Mouse (Mus musculus) forebrain, embryonic 10.5 days (tissue): Measurements from ENCODE around the gene Gm13693. TPM values are rescaled to one million over a fixed set of nuclear protein-coding genes. Genes with fewer than 3 reads are reported as not detected.

Experiments used
- DNase-seq: peaks from one replicate; pipeline ENCODE4 v3.0.0-alpha.2; 2017; ENCODE audit warnings: low spot score; ENCODE audit errors: extremely low spot score
- H3K27ac ChIP-seq: fragments of 300-500 bp; sonication (generic); 2 replicates; pipeline ENCODE4 v1.5.1; 2016; ENCODE audit warnings: mild to moderate bottlenecking
- H3K27me3 ChIP-seq: fragments of 300-500 bp; sonication (generic); 2 replicates; pipeline ENCODE4 v1.6.1; 2016; ENCODE audit warnings: mild to moderate bottlenecking; ENCODE audit not compliant: poor library complexity, severe bottlenecking
- H3K36me3 ChIP-seq: fragments of 300-500 bp; sonication (generic); replicated peaks from 2 replicates; pipeline ENCODE4 v1.6.1; 2016; ENCODE audit warnings: mild to moderate bottlenecking, moderate library complexity
- H3K4me1 ChIP-seq: fragments of 300-500 bp; sonication (generic); 2 replicates; pipeline ENCODE4 v1.6.1; 2016
- H3K4me3 ChIP-seq: fragments of 300-500 bp; sonication (generic); 2 replicates; pipeline ENCODE4 v1.5.1; 2016; ENCODE audit warnings: mild to moderate bottlenecking, moderate library complexity
- H3K9me3 ChIP-seq: fragments of 300-500 bp; sonication (generic); 2 replicates; pipeline ENCODE4 v1.6.1; 2016; ENCODE audit warnings: mild to moderate bottlenecking, moderate library complexity
- WGBS: fragments of 180-500 bp; shearing (Covaris S2); methylation state at CpG from one replicate; pipeline ENCODE4 v1.1.7; 2016; 5-methylcytosine and 5-hydroxymethylcytosine counted together
- polyA plus RNA-seq: library from polyadenylated mRNA; unstranded; fragments of >200 nt; fragmentation: Nextera tagmentation; extraction: Ambion mirVana; gene quantifications from 2 replicates; pipeline ENCODE4 v1.2.1, GENCODE M21; 2016

The Gm13693 gene
- polyA plus RNA-seq, 1 experiment from 2014 or later: not detected

DNA sequence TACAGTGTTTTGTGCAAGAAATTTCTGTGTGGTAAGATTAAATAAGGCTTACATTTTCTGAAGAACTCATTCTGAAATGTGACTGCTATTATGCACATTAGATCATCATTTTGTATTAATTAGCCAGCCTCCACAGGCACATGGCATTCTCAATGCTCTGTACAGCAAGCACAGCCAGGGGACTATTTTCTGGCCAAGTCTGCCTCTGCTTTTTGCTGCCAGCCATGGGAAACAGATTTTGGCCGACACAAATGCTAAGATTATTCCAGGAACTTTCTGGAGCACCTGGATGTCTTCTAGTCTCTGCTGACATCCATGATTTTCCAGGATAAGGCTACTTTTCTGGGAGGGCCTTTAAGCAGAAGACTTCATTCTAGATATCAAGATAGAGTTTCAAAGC is 47.6 kb downstream of the Gm13693 start:
- Histone ChIP-seq H3K4me3 (no peak overlapping the region), H3K27me3 (no peaks in the 10 kb centered on the region), H3K4me1 (no peaks in the 10 kb centered on the region), H3K27ac (no peak overlapping the region), H3K9me3 (no peaks in the 10 kb centered on the region), H3K36me3 (no peaks in the 10 kb centered on the region)
- 73% methylated on average over 1 of the region's 1 CpGs for WGBS
- no peak for DNase-seq

DNA sequence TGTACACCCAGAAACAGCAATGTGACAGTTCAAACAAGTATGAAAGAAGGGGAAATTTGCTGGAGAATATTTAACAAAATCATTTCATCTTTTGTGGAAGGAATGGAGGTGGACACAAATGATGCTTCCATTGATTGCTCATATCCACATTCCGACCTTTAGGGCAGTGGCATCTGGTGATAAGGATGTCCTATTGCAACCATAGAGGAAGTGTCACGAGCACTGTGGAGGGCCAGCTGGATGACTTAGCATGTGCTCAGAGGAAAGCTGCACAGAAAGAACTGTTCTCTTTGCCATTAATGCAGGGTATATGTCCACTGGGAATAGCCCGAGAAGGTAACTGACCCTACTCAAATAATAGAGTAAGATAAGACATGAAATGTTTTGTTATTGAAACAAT is 48.5 kb downstream of the Gm13693 start:
- Histone ChIP-seq H3K4me1 (no peaks in the 10 kb centered on the region), H3K27me3 (no peaks in the 10 kb centered on the region), H3K4me3 (no peak overlapping the region), H3K27ac (no peak overlapping the region), H3K36me3 (no peaks in the 10 kb centered on the region), H3K9me3 (no peaks in the 10 kb centered on the region)
- no peak for DNase-seq
- 87% methylated on average over 3 of the region's 3 CpGs for WGBS

Other genes with a start within 250 kb of the Gm13693 start
- 35.5 and 35.6 TPM in 2 replicates for gene Itgav, start 237.1 kb upstream of the Gm13693 start, polyA plus RNA-seq
- 34.4 and 37.5 TPM in 2 replicates for gene Fam171b, start 148.9 kb upstream of the Gm13693 start, polyA plus RNA-seq
- gene Zswim2, start 20.3 kb upstream of the Gm13693 start, polyA plus RNA-seq: not detected in 2 replicates
- not detected in 2 replicates for gene Gm13698, start 5.8 kb upstream of the Gm13693 start, polyA plus RNA-seq
- gene Gm13695, start 5.8 kb downstream of the Gm13693 start, polyA plus RNA-seq: not detected in 2 replicates
- not detected in 2 replicates for gene Gm13696, start 11.6 kb downstream of the Gm13693 start, polyA plus RNA-seq
- gene Gm13694, start 17.4 kb downstream of the Gm13693 start, polyA plus RNA-seq: not detected in 2 replicates
- gene Gm13697, start 23.2 kb downstream of the Gm13693 start, polyA plus RNA-seq: not detected in 2 replicates
- gene Gm13691, start 29.1 kb downstream of the Gm13693 start, polyA plus RNA-seq: not detected in 2 replicates